Mouse (Mus musculus) telencephalon, adult 2 months (tissue): ENCODE results near the gene Ing5.
A peak's percentile ranks its signal among the peaks of the same experiment; 100 is the strongest.
"Not testable (repeated sequence)": the region's sequence is repeated elsewhere in the genome, so short reads cannot be mapped to it uniquely, and the experiment has no call there.

Source experiments
- DNase-seq: peaks from one replicate; pipeline ENCODE4 v3.0.0-alpha.2; 2011; ENCODE audit warnings: low read depth, low spot score

Ing5 gene

GRCm38 (mm10) chr1:93803556-93804507, at the start of gene Ing5:
Ing5 (plus strand) TSS chr1:93803965.
- peak; percentile 93 for DNase-seq

GRCm38 (mm10) chr1:93754573-93755290, 49.0 kb upstream of the Ing5 start, which contains the start of gene Thap4:
Thap4 (minus strand) TSS chr1:93754864.
- DNase-seq: peak; percentile 86

GRCm38 (mm10) chr1:93755291-93755610, 48.5 kb upstream of the Ing5 start:
- DNase-seq: no peak

GRCm38 (mm10) chr1:93755618-93756017, 48.1 kb upstream of the Ing5 start:
- no peak for DNase-seq

GRCm38 (mm10) chr1:93756154-93756553, 47.6 kb upstream of the Ing5 start:
- DNase-seq: no peak

- DNase-seq: no peak
Measured at GRCm38 (mm10) chr1:93760076-93760475, 43.7 kb upstream of the Ing5 start.

GRCm38 (mm10) chr1:93763531-93763930, 40.2 kb upstream of the Ing5 start:
- DNase-seq: not testable (repeated sequence)

GRCm38 (mm10) chr1:93764871-93765591, 38.7 kb upstream of the Ing5 start:
- no peak for DNase-seq

- no peak for DNase-seq
Measured at GRCm38 (mm10) chr1:93767600-93767999, 36.2 kb upstream of the Ing5 start.

- no peak for DNase-seq
Measured at GRCm38 (mm10) chr1:93769901-93770300, 33.9 kb upstream of the Ing5 start.

GRCm38 (mm10) chr1:93776686-93777085, 27.1 kb upstream of the Ing5 start:
- DNase-seq: no peak

GRCm38 (mm10) chr1:93786912-93787311, 16.9 kb upstream of the Ing5 start:
- DNase-seq: no peak

- DNase-seq: no peak
Measured at GRCm38 (mm10) chr1:93794526-93794925, 9.2 kb upstream of the Ing5 start.

GRCm38 (mm10) chr1:93795886-93796285, 7.9 kb upstream of the Ing5 start:
- no peak for DNase-seq

GRCm38 (mm10) chr1:93800670-93801503, 2.9 kb upstream of the Ing5 start:
- no peak for DNase-seq

- DNase-seq: peak; percentile 98
Measured at GRCm38 (mm10) chr1:93801741-93802238, 2.0 kb upstream of the Ing5 start, which contains the start of gene Dtymk. Dtymk (minus strand) TSS chr1:93801934.

- DNase-seq: no peak
Measured at GRCm38 (mm10) chr1:93802771-93803170, 994 bp upstream of the Ing5 start.

GRCm38 (mm10) chr1:93804818-93805217, 1.1 kb downstream of the Ing5 start:
- DNase-seq: no peak

GRCm38 (mm10) chr1:93805221-93805951, 1.6 kb downstream of the Ing5 start:
- DNase-seq: no peak

GRCm38 (mm10) chr1:93808871-93809270, 5.1 kb downstream of the Ing5 start:
- DNase-seq: no peak
